Mouse (Mus musculus): Measurements from ENCODE around the gene Hist1h2ai.

GRCm38 (mm10) chr13:21749387-21750158, 33.4 kb downstream of the Hist1h2ai start:
- TF ChIP-seq CTCF (IDR thresholded peaks at IDR 0.05; ENCODE audit: low read depth, low read length) (no peak), POLR2A (IDR thresholded peaks at IDR 0.05; ENCODE audit: borderline replicate concordance, low read depth, low read length) (no peak)

Data from bone marrow macrophage, adult 2 months (primary cell).